Mouse (Mus musculus) midbrain, embryonic 15.5 days (tissue): ENCODE measurements around the gene Epor. TPM values are rescaled to one million over a fixed set of nuclear protein-coding genes. Genes with fewer than 3 reads are reported as not detected.

Experiments
- ATAC-seq: fragments of 200-750 bp; cut with Nextera tagmentation; replicated peaks from 2 replicates; pipeline ENCODE4 v1.8.0; 2017; ENCODE audit warnings: moderate TSS enrichment
- H3K27ac ChIP-seq: fragments of 300-500 bp; sonication (generic); 2 replicates; pipeline ENCODE4 v1.5.1; 2015; ENCODE audit warnings: mild to moderate bottlenecking, inconsistent platforms
- H3K27me3 ChIP-seq: fragments of 300-500 bp; sonication (generic); replicated peaks from 2 replicates; pipeline ENCODE4 v1.6.1; 2015; ENCODE audit warnings: inconsistent platforms
- H3K36me3 ChIP-seq: fragments of 300-500 bp; sonication (generic); replicated peaks from 2 replicates; pipeline ENCODE4 v1.6.1; 2015; ENCODE audit warnings: inconsistent platforms
- H3K4me1 ChIP-seq: fragments of 300-500 bp; sonication (generic); 2 replicates; pipeline ENCODE4 v1.6.1; 2015; ENCODE audit warnings: inconsistent platforms
- H3K4me2 ChIP-seq: fragments of 300-500 bp; sonication (generic); 2 replicates; pipeline ENCODE4 v1.6.1; 2015; ENCODE audit warnings: inconsistent platforms, mild to moderate bottlenecking, moderate library complexity
- H3K4me3 ChIP-seq: fragments of 300-500 bp; sonication (generic); 2 replicates; pipeline ENCODE4 v1.5.1; 2015; ENCODE audit warnings: mild to moderate bottlenecking, inconsistent platforms
- H3K9ac ChIP-seq: fragments of 300-500 bp; sonication (generic); 2 replicates; pipeline ENCODE4 v1.6.1; 2015; ENCODE audit warnings: mild to moderate bottlenecking, inconsistent platforms
- H3K9me3 ChIP-seq: fragments of 300-500 bp; sonication (generic); 2 replicates; pipeline ENCODE4 v1.6.1; 2016; ENCODE audit warnings: inconsistent platforms
- WGBS: fragments of 180-500 bp; shearing (Covaris S2); methylation state at CpG from one replicate; pipeline ENCODE4 v1.1.7; 2015; ENCODE audit warnings: mixed read lengths; 5-methylcytosine and 5-hydroxymethylcytosine counted together
- polyA plus RNA-seq: library from polyadenylated mRNA; unstranded; fragments of >200 nt; fragmentation: Nextera tagmentation; extraction: Ambion mirVana; gene quantifications from 2 replicates; pipeline ENCODE4 v1.2.1, GENCODE M21; 2015

Gene Epor
- polyA plus RNA-seq, 1 experiment from 2014 or later: 1.9 TPM

DNA sequence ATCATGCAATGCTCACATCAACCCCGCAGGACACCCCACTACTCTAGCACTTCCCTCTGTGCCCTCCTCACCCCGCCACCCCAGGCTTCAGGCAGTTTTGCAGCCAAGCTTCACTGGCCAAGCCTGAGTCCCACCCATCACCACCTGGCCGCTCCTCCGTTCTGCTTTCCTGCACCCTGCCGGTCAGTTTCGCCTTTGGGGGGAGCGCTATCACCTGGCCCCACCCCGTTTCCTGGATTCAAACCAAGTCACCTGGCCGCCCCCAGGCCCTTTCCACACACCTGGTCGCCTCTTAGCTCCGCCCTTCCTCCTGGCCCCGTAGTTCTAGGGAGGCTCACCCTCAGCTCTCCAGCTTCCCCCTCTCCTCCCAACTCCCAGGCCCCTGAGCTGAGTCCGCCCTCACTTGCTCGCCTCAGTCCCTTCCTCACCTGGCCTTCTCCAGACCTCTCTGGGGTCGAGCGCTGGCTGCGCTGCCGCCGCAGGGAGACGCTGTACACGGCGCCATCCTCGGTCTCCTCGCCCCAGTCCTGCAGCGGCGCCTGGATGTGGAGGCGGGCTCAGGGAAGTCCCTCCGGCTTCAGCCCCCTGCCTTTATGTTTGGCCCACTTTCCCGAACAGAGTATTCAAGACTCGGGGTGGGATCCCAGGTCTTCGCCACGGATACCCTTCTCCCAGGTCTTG lies 25.3 kb upstream of the Epor start:
- no peaks in the 10 kb centered on the region for H3K9me3 ChIP-seq
- peak overlapping the region; percentile 56 for H3K4me2 ChIP-seq
- no peaks in the 10 kb centered on the region for H3K36me3 ChIP-seq
- under 1% methylated on average over 32 of the region's 32 CpGs for WGBS
- H3K4me3 ChIP-seq: peak overlapping the region; percentile 27
- H3K9ac ChIP-seq: peak overlapping the region; percentile 10; the same call in 1 of the 2 replicates
- 0 out of 2 replicates have a peak, but pooled peaks have one; percentile 40 for ATAC-seq
- peaks cover 56% of the 10 kb centered on the region for H3K27me3 ChIP-seq
- H3K4me1 ChIP-seq: peaks cover 24% of the 10 kb centered on the region
- H3K27ac ChIP-seq: no peak overlapping the region

DNA sequence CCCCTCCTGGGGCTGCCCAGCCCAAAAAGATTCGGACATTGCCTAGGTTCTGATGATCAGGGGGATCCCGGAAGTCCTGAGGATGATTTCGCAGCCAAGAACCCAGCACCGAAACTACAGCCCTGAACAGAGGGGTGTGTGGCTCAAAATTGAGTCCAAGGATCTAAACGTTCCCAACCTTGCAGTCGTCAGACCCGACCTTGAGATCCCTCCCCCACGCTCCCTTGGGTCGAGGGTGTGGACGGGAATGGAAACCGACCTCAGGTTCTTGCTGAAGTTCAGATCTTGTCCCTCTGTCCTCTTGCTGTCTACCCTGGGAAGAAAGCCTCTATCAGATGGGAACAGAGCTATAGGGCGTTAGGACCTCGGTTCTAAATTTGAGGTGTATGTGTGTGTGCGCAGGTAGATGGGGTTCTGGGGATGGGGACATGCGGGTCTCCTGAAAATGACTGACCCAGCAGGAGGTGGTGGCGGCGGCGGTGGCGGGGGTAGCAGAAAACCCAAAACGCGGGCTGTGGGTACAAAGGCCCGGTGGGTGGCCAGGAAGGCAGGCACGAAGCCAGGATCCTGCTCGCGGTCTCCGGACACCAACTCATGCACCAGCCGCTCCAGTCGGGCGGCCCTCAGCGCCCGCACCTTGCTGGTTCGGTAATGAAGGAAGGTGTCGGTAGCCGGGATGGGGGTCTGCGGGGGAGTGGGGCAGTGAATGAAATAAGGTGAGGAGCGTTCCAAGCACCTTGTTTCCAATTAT lies 24.5 kb upstream of the Epor start:
- H3K4me3 ChIP-seq: 0 out of 2 replicates have a peak overlapping the region, but pooled peaks have one; percentile 27
- no peak overlapping the region for H3K27ac ChIP-seq
- peak overlapping the region; percentile 56 for H3K4me2 ChIP-seq
- H3K4me1 ChIP-seq: peaks cover 24% of the 10 kb centered on the region
- 8% methylated on average over 36 of the region's 36 CpGs for WGBS
- no peak for ATAC-seq
- peak overlapping the region; percentile 10; the same call in 1 of the 2 replicates for H3K9ac ChIP-seq
- no peaks in the 10 kb centered on the region for H3K9me3 ChIP-seq
- no peaks in the 10 kb centered on the region for H3K36me3 ChIP-seq
- H3K27me3 ChIP-seq: peaks cover 56% of the 10 kb centered on the region

- ATAC-seq: no peak
- Histone ChIP-seq H3K27ac (no peak overlapping the region), H3K4me3 (no peak overlapping the region), H3K4me1 (peaks cover 13% of the 10 kb centered on the region), H3K27me3 (peaks cover 23% of the 10 kb centered on the region), H3K9me3 (no peaks in the 10 kb centered on the region), H3K36me3 (no peaks in the 10 kb centered on the region), H3K4me2 (no peak overlapping the region), H3K9ac (no peak overlapping the region)
- WGBS: 6% methylated on average over 3 of the region's 3 CpGs
Measured at GRCm38 (mm10) chr9:21983911-21984310, 20.6 kb upstream of the Epor start.

DNA sequence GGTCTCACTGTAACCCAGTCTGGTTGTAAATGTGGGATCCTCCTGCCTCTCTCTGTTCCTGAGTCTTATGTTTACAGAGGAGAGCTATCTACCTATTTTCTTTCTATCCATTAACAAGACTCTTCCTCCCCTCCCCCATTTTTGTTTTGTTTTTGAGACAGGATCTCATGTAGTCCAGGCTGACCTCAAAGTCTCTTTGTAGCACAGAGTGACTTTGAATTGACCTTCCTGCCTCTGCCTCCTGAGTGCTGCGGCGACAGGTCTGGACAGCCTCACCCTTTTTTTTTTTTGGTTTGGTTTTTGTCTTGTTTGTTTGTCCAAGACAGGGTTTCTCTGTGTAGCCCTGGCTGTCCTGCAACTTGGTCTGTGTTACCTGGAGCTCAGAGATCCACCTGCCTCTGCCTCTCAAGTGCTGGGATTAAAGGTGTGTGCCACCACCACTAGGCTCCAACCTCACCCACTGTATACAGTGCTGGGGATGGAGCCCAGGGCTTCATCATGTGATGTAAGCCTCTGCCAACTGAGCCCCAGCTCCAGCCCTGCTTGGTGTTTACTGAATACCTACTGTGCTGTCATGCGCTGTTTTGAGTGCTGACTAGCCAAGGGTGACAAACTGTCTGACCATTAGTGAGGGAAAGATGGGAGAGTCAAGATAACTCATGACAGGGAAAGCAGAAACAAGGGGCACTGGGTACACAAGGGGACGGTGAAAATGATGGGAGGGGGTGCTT lies 15.3 kb upstream of the Epor start:
- H3K36me3 ChIP-seq: no peaks in the 10 kb centered on the region
- H3K9ac ChIP-seq: no peak overlapping the region
- H3K4me2 ChIP-seq: no peak overlapping the region
- H3K27me3 ChIP-seq: no peaks in the 10 kb centered on the region
- no peak overlapping the region for H3K27ac ChIP-seq
- no peaks in the 10 kb centered on the region for H3K9me3 ChIP-seq
- no peak overlapping the region for H3K4me3 ChIP-seq
- 92% methylated on average over 4 of the region's 4 CpGs for WGBS
- H3K4me1 ChIP-seq: no peaks in the 10 kb centered on the region
- ATAC-seq: no peak

DNA sequence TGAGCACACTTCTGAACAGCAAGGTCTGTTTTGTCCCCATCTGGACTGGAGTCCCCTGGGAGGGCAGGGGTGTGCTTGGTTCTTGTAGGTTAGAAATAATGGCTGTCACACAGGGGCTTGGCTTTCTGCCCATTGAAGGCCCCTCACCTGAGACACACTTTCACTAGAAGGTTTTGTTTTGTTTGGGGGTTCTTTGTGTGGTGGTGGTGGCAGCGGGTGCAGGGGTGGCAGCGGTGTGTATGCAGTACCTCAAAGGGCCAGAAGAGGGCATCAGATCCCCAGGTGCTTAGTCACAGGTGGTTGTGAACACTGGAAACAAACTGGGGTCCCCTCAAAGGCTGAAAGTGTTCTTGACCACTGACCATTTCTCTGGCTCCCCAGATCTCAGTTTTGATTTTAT lies 14.7 kb upstream of the Epor start:
- Histone ChIP-seq H3K4me1 (no peaks in the 10 kb centered on the region), H3K4me3 (no peak overlapping the region), H3K36me3 (no peaks in the 10 kb centered on the region), H3K4me2 (no peak overlapping the region), H3K9me3 (no peaks in the 10 kb centered on the region), H3K27me3 (no peaks in the 10 kb centered on the region), H3K9ac (no peak overlapping the region), H3K27ac (no peak overlapping the region)
- ATAC-seq: no peak
- 22% methylated on average over 2 of the region's 2 CpGs for WGBS

DNA sequence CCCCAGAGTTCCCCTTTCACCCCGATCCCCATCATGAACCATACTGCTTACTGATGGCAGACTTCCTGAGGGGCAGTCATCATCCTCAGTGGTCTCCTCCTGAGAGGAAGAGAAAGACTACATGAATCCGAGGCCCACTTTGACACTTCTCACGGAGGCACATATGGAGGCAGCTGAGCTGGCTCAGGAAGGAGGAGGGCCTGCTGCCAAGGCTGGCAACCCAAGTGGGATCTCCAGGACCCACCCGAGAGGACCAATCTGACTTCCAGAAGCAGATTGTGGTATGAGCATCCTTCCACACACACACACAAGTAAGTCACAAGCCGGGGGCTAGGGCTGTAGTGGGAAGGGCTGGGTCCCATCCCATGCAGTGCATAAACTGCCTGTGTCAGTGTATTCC lies 14.0 kb upstream of the Epor start:
- Histone ChIP-seq H3K27ac (no peak overlapping the region), H3K36me3 (no peaks in the 10 kb centered on the region), H3K9ac (no peak overlapping the region), H3K27me3 (no peaks in the 10 kb centered on the region), H3K4me2 (no peak overlapping the region), H3K9me3 (no peaks in the 10 kb centered on the region), H3K4me3 (no peak overlapping the region), H3K4me1 (no peaks in the 10 kb centered on the region)
- 82% methylated on average over 5 of the region's 5 CpGs for WGBS
- no peak for ATAC-seq

GRCm38 (mm10) chr9:21976626-21977175 lies 13.4 kb upstream of the Epor start:
- 85% methylated on average over 10 of the region's 10 CpGs for WGBS
- Histone ChIP-seq H3K4me1 (no peaks in the 10 kb centered on the region), H3K27ac (no peak overlapping the region), H3K4me3 (no peak overlapping the region), H3K9me3 (no peaks in the 10 kb centered on the region), H3K36me3 (no peaks in the 10 kb centered on the region), H3K27me3 (no peaks in the 10 kb centered on the region), H3K4me2 (no peak overlapping the region), H3K9ac (no peak overlapping the region)
- no peak for ATAC-seq

GRCm38 (mm10) chr9:21969304-21969703 lies 6.0 kb upstream of the Epor start:
- no peak for ATAC-seq
- H3K4me3 ChIP-seq: no peak overlapping the region
- no peak overlapping the region for H3K27ac ChIP-seq
- no peak overlapping the region for H3K4me2 ChIP-seq
- H3K4me1 ChIP-seq: no peaks in the 10 kb centered on the region
- WGBS: 89% methylated on average over 4 of the region's 4 CpGs
- H3K9ac ChIP-seq: no peak overlapping the region
- H3K36me3 ChIP-seq: no peaks in the 10 kb centered on the region
- H3K9me3 ChIP-seq: no peaks in the 10 kb centered on the region
- H3K27me3 ChIP-seq: no peaks in the 10 kb centered on the region

- 0 out of 2 replicates have a peak, but pooled peaks cover 2% of the 10 kb centered on the region for H3K27me3 ChIP-seq
- H3K27ac ChIP-seq: no peak overlapping the region
- no peaks in the 10 kb centered on the region for H3K36me3 ChIP-seq
- no peak overlapping the region for H3K4me3 ChIP-seq
- no peak overlapping the region for H3K4me2 ChIP-seq
- WGBS: 77% methylated on average over 6 of the region's 6 CpGs
- H3K4me1 ChIP-seq: no peaks in the 10 kb centered on the region
- no peaks in the 10 kb centered on the region for H3K9me3 ChIP-seq
- no peak overlapping the region for H3K9ac ChIP-seq
- ATAC-seq: no peak
Measured at GRCm38 (mm10) chr9:21968883-21969282, 5.6 kb upstream of the Epor start.

GRCm38 (mm10) chr9:21962416-21963059 lies 768 bp downstream of the Epor start:
- Histone ChIP-seq H3K27ac (no peak overlapping the region), H3K4me1 (peaks cover 22% of the 10 kb centered on the region), H3K4me3 (peak overlapping the region; percentile 32), H3K9ac (0 out of 2 replicates have a peak overlapping the region, but pooled peaks have one; percentile 9), H3K27me3 (peaks cover 51% of the 10 kb centered on the region), H3K9me3 (no peaks in the 10 kb centered on the region), H3K36me3 (no peaks in the 10 kb centered on the region), H3K4me2 (peak overlapping the region; percentile 65)
- WGBS: 3% methylated on average over 34 of the region's 34 CpGs
- peak; percentile 43 for ATAC-seq

- Histone ChIP-seq H3K4me1 (peaks cover 22% of the 10 kb centered on the region), H3K4me3 (peak overlapping the region; percentile 32), H3K9ac (0 out of 2 replicates have a peak overlapping the region, but pooled peaks have one; percentile 9), H3K27ac (no peak overlapping the region), H3K9me3 (no peaks in the 10 kb centered on the region), H3K4me2 (peak overlapping the region; percentile 65), H3K27me3 (peaks cover 51% of the 10 kb centered on the region), H3K36me3 (no peaks in the 10 kb centered on the region)
- ATAC-seq: no peak; the same call in 1 of the 2 replicates
- 0% methylated on average over 15 of the region's 15 CpGs for WGBS
Measured at GRCm38 (mm10) chr9:21962010-21962409, 1.3 kb downstream of the Epor start.
